Mouse (Mus musculus): Measurements from ENCODE around the gene Cyp4f13. TPM values are rescaled to one million over a fixed set of nuclear protein-coding genes. Genes with fewer than 3 reads are reported as not detected.
A peak's percentile ranks its signal among the peaks of the same experiment; 100 is the strongest.

Cyp4f13 gene
- polyA plus RNA-seq, 1 experiment from 2014 or later, result 20.8 TPM

GRCm38 (mm10) chr17:32901751-32902525 is 45.3 kb downstream of the Cyp4f13 start:
- ATAC-seq (no peak), DNase-seq (ENCODE audit: low spot score) (no peak)
- Histone ChIP-seq H3K4me2 (replicated peaks; ENCODE audit: low read depth, low read length) (no peak overlapping the region), H3K9me3 (ENCODE audit: low read length) (no peaks in the 10 kb centered on the region), H3K27me3 (replicated peaks; ENCODE audit: insufficient read depth, low read length) (no peaks in the 10 kb centered on the region), H3K9ac (replicated peaks; ENCODE audit: low read depth) (no peak overlapping the region), H3K4me3 (ENCODE audit: low read depth, low read length) (no peak overlapping the region), H3K36me3 (ENCODE audit: insufficient read depth, low read length) (no peaks in the 10 kb centered on the region), H3K27ac (ENCODE audit: low read length) (no peak overlapping the region), H3K4me1 (ENCODE audit: insufficient read depth, low read depth, low read length) (no peaks in the 10 kb centered on the region)
- TF ChIP-seq CTCF (IDR thresholded peaks at IDR 0.05), result no peak
- no peak for TF ChIP-seq EP300 (IDR thresholded peaks at IDR 0.05)
- 50% methylated on average over 1 of the region's 1 CpGs for WGBS

- no peak for TF ChIP-seq EP300 (IDR thresholded peaks at IDR 0.05)
- TF ChIP-seq CTCF (IDR thresholded peaks at IDR 0.05), result no peak
- no peaks in the 10 kb centered on the region for H3K9me3 ChIP-seq (ENCODE audit: low read length)
- 84% methylated on average over 4 of the region's 4 CpGs for WGBS
These were observed 51.8 kb downstream of the Cyp4f13 start for GRCm38 (mm10) chr17:32895421-32895820.

GRCm38 (mm10) chr17:32893901-32894300 is 53.3 kb downstream of the Cyp4f13 start:
- H3K4me1 ChIP-seq (ENCODE audit: insufficient read depth, low read depth, low read length), result peaks cover 7% of the 10 kb centered on the region; the same call in 1 of the 2 replicates
- no peak overlapping the region for H3K27ac ChIP-seq (ENCODE audit: low read length)
- no peaks in the 10 kb centered on the region for H3K36me3 ChIP-seq (ENCODE audit: insufficient read depth, low read length)
- no peaks in the 10 kb centered on the region for H3K9me3 ChIP-seq (ENCODE audit: low read length)
- ATAC-seq (no peak), DNase-seq (ENCODE audit: low spot score) (no peak)
- H3K9ac ChIP-seq (replicated peaks; ENCODE audit: low read depth), result no peak overlapping the region
- TF ChIP-seq EP300 (IDR thresholded peaks at IDR 0.05) (no peak), CTCF (IDR thresholded peaks at IDR 0.05) (no peak)
- no peak overlapping the region for H3K4me3 ChIP-seq (ENCODE audit: low read depth, low read length)
- WGBS, result 77% methylated on average over 3 of the region's 3 CpGs
- H3K27me3 ChIP-seq (replicated peaks; ENCODE audit: insufficient read depth, low read length), result no peaks in the 10 kb centered on the region
- no peak overlapping the region for H3K4me2 ChIP-seq (replicated peaks; ENCODE audit: low read depth, low read length)

More at GRCm38 (mm10) chr17:32895421-32895820, 51.8 kb downstream of the Cyp4f13 start:
- H3K4me3 ChIP-seq (ENCODE audit: low read depth, low read length), result no peak overlapping the region
- ATAC-seq (no peak), DNase-seq (ENCODE audit: low spot score) (no peak)
- H3K27ac ChIP-seq (ENCODE audit: low read length), result no peak overlapping the region
- H3K9ac ChIP-seq (replicated peaks; ENCODE audit: low read depth), result no peak overlapping the region
- H3K27me3 ChIP-seq (replicated peaks; ENCODE audit: insufficient read depth, low read length), result no peaks in the 10 kb centered on the region
- H3K36me3 ChIP-seq (ENCODE audit: insufficient read depth, low read length), result no peaks in the 10 kb centered on the region
- no peak overlapping the region for H3K4me2 ChIP-seq (replicated peaks; ENCODE audit: low read depth, low read length)
- H3K4me1 ChIP-seq (ENCODE audit: insufficient read depth, low read depth, low read length), result peaks cover 4% of the 10 kb centered on the region; the same call in 1 of the 2 replicates

GRCm38 (mm10) chr17:32891239-32892180 is 55.7 kb downstream of the Cyp4f13 start, which contains the start of gene Zfp870:
Gene Zfp870 (minus strand): TSS chr17:32891642.
- H3K4me1 ChIP-seq (ENCODE audit: insufficient read depth, low read depth, low read length), result peaks cover 7% of the 10 kb centered on the region; the same call in 1 of the 2 replicates
- H3K27ac ChIP-seq (ENCODE audit: low read length), result peak within 1 kb of the TSS; percentile 74
- H3K27me3 ChIP-seq (replicated peaks; ENCODE audit: insufficient read depth, low read length), result no peaks in the 10 kb centered on the region
- H3K9me3 ChIP-seq (ENCODE audit: low read length), result no peaks in the 10 kb centered on the region
- H3K4me3 ChIP-seq (ENCODE audit: low read depth, low read length), result peak within 1 kb of the TSS; percentile 63
- TF ChIP-seq CTCF (IDR thresholded peaks at IDR 0.05), result peak; percentile 53
- no peak for TF ChIP-seq EP300 (IDR thresholded peaks at IDR 0.05)
- peak; percentile 99 for ATAC-seq
- H3K9ac ChIP-seq (replicated peaks; ENCODE audit: low read depth), result peak within 1 kb of the TSS; percentile 63
- DNase-seq (ENCODE audit: low spot score), result peak; percentile 96
- 13% methylated on average over 33 of the region's 33 CpGs for WGBS
- peak within 1 kb of the TSS; percentile 70 for H3K4me2 ChIP-seq (replicated peaks; ENCODE audit: low read depth, low read length)
- no peaks in the 10 kb centered on the region for H3K36me3 ChIP-seq (ENCODE audit: insufficient read depth, low read length)

GRCm38 (mm10) chr17:32890852-32891238 is 56.4 kb downstream of the Cyp4f13 start:
- Histone ChIP-seq H3K9me3 (ENCODE audit: low read length) (no peaks in the 10 kb centered on the region), H3K9ac (replicated peaks; ENCODE audit: low read depth) (peak overlapping the region; percentile 63), H3K4me3 (ENCODE audit: low read depth, low read length) (peak overlapping the region; percentile 63), H3K36me3 (ENCODE audit: insufficient read depth, low read length) (no peaks in the 10 kb centered on the region), H3K27ac (ENCODE audit: low read length) (peak overlapping the region; percentile 47), H3K4me1 (ENCODE audit: insufficient read depth, low read depth, low read length) (peaks cover 7% of the 10 kb centered on the region; the same call in 1 of the 2 replicates), H3K27me3 (replicated peaks; ENCODE audit: insufficient read depth, low read length) (no peaks in the 10 kb centered on the region), H3K4me2 (replicated peaks; ENCODE audit: low read depth, low read length) (peak overlapping the region; percentile 70)
- DNase-seq (ENCODE audit: low spot score) (no peak), ATAC-seq (0 out of 2 replicates have a peak, but pooled peaks have one; percentile 4)
- 5% methylated on average over 11 of the region's 11 CpGs for WGBS
- TF ChIP-seq EP300 (IDR thresholded peaks at IDR 0.05) (no peak), CTCF (IDR thresholded peaks at IDR 0.05) (no peak)

- no peak for DNase-seq (ENCODE audit: low spot score)
- no peak overlapping the region for H3K4me2 ChIP-seq (replicated peaks; ENCODE audit: low read depth, low read length)
- TF ChIP-seq CTCF (IDR thresholded peaks at IDR 0.05) (no peak), EP300 (IDR thresholded peaks at IDR 0.05) (no peak)
- H3K36me3 ChIP-seq (ENCODE audit: insufficient read depth, low read length), result no peaks in the 10 kb centered on the region; the same call in 1 of the 2 replicates
- H3K9me3 ChIP-seq (ENCODE audit: low read length), result no peaks in the 10 kb centered on the region
- H3K4me3 ChIP-seq (ENCODE audit: low read depth, low read length), result no peak overlapping the region
- 94% methylated on average over 6 of the region's 6 CpGs for WGBS
- no peak for ATAC-seq
- H3K4me1 ChIP-seq (ENCODE audit: insufficient read depth, low read depth, low read length), result peaks cover 7% of the 10 kb centered on the region; the same call in 1 of the 2 replicates
- H3K27ac ChIP-seq (ENCODE audit: low read length), result no peak overlapping the region
- H3K9ac ChIP-seq (replicated peaks; ENCODE audit: low read depth), result no peak overlapping the region; the same call in 1 of the 2 replicates
- no peaks in the 10 kb centered on the region for H3K27me3 ChIP-seq (replicated peaks; ENCODE audit: insufficient read depth, low read length)
These were observed 57.6 kb downstream of the Cyp4f13 start for GRCm38 (mm10) chr17:32889611-32890010.

Measured in lung, postnatal 0 days (tissue).